Mouse (Mus musculus) left cerebral cortex, adult 18-20 months (tissue): ENCODE measurements around the gene Lrrc74a. TPM values are rescaled to one million over a fixed set of nuclear protein-coding genes. Genes with fewer than 3 reads are reported as not detected.

Experiments
- DNase-seq, 2 experiments: peaks; one replicate each; pipeline ENCODE4 v3.0.0; 2021 to 2022; ENCODE audit warnings: low spot score in 2 of 2, mixed read lengths in 1 of 2
- total RNA-seq, 2 experiments: library from RNA; stranded (reverse); gene quantifications; 2 replicates each; pipeline ENCODE4 v1.2.3; 2021

Gene Lrrc74a
- total RNA-seq, 2 experiments from 2014 or later, result not detected

DNA sequence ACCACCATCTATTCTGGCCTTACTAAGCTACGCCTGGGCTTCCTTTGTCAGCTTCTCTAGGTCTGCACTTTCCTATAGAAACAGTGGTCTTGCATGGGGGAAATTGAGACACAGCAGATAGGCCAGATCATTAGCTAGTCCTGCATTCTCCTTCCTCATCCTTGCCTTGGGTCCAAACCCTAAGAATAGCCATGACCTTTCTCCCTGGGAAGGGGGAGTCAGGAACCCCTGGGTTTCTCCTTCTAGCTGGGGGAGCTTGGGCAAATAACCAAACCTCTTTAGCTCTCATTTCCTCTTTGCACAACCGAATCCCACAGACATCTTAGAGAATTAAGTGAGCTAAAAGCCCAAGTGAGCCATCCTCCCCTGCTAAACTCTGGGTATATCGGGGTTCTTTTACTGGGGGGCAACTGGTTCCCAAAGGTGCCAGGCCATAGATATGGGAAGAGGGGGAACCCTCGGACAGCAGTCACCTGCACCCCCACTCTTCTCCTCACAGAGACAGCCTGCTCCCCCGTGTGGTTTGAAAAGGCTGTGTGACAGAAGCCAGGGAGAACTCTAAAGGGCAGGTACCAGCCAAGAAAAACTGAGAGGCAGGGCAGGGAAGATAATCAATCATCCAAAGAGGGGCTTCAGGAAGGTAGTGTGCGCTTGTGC, 69.6 kb downstream of the Lrrc74a start:
- no peak for DNase-seq

DNA sequence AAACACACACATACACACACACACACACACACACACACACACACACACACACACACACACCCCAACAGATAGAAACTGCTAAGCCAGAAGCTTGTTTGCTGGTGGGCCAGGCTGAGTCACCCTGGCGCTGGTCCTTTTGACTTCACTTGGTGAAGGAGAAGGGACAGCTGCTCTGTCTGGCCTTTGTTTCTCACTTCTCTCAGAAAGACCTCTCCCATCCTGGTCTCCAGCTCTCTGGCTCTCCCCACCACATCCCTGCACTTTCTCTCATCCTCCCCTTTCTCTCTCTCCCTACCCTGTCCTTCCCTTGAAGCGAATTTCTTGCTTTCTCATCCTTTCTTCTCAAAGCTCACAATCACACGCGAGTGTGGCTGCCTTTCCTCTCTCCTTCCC, 70.1 kb downstream of the Lrrc74a start:
- DNase-seq, result no peak

GRCm38 (mm10) chr12:86804857-86805256, 70.7 kb downstream of the Lrrc74a start:
- DNase-seq, result no peak

DNA sequence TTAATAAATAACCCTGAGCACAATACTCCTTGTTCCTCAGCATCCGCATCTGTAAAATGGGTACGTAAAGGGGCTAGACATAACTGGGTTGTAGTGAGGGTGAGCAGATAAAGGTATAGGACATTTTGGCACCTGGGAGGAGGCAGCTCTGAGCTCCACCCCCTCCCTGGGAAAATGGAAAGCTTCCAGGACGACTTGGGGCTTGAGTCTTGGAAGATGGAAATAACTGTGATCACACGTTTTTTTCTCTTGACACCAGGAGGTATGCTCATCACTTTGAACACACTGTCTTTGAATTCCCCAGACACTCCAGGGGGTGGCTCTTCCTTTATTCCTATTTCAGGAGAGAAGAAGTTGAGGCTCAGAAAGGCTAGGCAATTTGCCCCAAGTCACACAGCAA, 71.1 kb downstream of the Lrrc74a start:
- no peak for DNase-seq

- DNase-seq, result peak; percentile 71 to 72
These were observed 72.1 kb downstream of the Lrrc74a start for GRCm38 (mm10) chr12:86806031-86806922.

DNA sequence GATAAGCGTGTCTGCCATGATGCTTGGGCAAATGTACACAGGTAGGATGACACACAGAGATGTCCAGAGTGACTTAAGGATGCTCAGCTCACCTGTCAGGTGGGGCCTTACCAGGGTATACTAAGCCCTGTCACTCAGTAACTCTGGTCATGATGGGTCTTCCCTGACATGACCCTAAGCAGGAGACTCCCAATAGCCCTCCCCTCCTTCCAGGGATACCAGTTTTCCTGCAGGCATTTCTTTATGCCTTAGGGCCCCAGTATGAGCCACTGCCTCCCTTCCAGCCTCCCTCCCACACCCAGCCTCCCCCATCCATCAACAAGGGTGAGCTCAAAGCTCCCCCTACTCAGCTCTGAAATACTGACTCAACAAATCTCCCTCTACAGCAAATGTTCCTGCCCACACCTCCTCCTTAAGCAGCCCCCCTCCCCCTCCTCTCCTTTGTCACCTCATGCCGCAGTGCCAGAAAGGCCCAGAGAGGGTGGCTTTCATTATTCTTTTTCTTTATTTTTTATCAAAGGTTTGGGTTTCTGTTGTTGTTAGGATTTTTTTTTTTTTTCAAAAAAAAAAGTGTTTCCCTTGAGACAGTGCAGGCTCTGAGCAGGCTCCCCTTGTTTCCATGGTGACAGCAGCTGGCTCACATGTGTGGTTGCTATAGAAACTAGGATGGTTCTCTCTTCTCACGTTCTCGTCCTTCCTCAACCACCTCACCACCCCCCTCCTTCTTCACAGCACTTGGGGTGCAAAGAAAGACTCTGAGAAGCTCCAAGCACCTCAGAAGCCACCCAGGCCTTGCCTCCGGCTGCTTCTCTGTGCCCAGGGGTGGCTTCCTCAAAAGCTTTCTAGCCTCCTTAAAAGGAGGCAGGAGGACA, 73.0 kb downstream of the Lrrc74a start:
- DNase-seq, result peak; percentile 77 to 84

GRCm38 (mm10) chr12:86807795-86808128, 73.6 kb downstream of the Lrrc74a start:
- DNase-seq, result no peak

DNA sequence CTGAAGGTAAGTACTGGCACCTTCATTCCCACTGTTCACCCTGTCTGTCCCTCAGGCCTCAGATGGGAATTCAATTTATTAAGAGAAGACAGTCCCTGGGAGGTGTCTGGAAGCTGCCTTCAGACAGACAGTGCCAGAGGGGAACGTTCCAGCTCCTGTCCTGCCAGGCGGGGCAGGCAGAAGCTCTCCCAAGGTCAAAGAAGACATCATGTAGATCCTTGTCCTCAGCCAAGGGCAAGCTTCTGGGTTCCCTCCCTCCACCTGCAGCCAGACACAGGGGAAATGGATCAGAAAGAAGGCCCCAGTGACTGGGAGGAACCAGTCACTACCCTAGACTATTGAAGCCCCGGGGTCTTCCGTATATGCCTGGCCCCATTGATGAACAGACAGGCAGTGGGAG, 74.7 kb downstream of the Lrrc74a start:
- no peak for DNase-seq

GRCm38 (mm10) chr12:86810040-86810439, 75.9 kb downstream of the Lrrc74a start:
- DNase-seq, result no peak

GRCm38 (mm10) chr12:86810725-86811444, 76.7 kb downstream of the Lrrc74a start:
- no peak for DNase-seq

DNA sequence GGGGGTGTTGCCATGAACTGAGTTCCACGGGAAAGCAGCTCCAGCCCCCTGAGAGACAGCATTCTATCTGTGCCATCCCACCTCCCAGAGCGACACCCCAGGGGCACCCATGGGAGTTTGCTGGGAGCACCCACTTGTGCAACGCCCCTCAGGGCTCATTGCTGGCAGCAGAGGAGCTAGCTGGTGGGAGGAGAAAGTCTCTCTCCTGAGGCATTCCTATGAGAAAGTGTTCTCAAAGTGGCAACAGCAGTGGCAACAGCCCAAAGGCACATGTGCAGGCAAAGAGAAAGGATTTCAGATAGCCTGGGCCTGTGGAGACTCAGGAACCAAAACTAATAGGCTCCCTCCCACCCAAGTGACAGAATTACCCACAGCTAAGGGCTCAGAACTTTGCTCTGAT, 78.6 kb downstream of the Lrrc74a start:
- peak; percentile 63 to 73 for DNase-seq

Other genes with a start within 250 kb of the Lrrc74a start
- 10 to 100 TPM; 29.8 to 35.4 TPM for gene Vash1, start 55.7 kb upstream of the Lrrc74a start, total RNA-seq
- 1 to 10 TPM; 8.2 TPM for gene Angel1, start 7.9 kb upstream of the Lrrc74a start, total RNA-seq
- gene Irf2bpl, start 150.4 kb downstream of the Lrrc74a start, total RNA-seq, result 10 to 100 TPM; 91.6 to 93.6 TPM
- gene Cipc, start 212.7 kb downstream of the Lrrc74a start, total RNA-seq, result 10 to 100 TPM; 84.0 to 86.8 TPM